Mouse (Mus musculus) midbrain, embryonic 16.5 days (tissue): ENCODE measurements around the gene Olfr453. TPM values are rescaled to one million over a fixed set of nuclear protein-coding genes. Genes with fewer than 3 reads are reported as not detected.

Source experiments
- ATAC-seq: fragments of 200-750 bp; cut with Nextera tagmentation; 2 replicates; pipeline ENCODE4 v1.8.0; 2017; ENCODE audit warnings: moderate TSS enrichment
- H3K27ac ChIP-seq: fragments of 300-500 bp; sonication (generic); 2 replicates; pipeline ENCODE4 v1.5.1; 2014; ENCODE audit warnings: mild to moderate bottlenecking, low read length, mixed read lengths
- H3K27me3 ChIP-seq: fragments of 300-500 bp; sonication (generic); 2 replicates; pipeline ENCODE4 v1.6.1; 2014; ENCODE audit warnings: low read depth, low read length, mixed read lengths; ENCODE audit not compliant: control insufficient read depth, insufficient read depth
- H3K36me3 ChIP-seq: fragments of 300-500 bp; sonication (generic); 2 replicates; pipeline ENCODE4 v1.6.1; 2014; ENCODE audit warnings: mild to moderate bottlenecking, low read length, moderate library complexity, mixed read lengths; ENCODE audit not compliant: control insufficient read depth, insufficient read depth
- H3K4me1 ChIP-seq: fragments of 300-500 bp; sonication (generic); 2 replicates; pipeline ENCODE4 v1.6.1; 2014; ENCODE audit warnings: mild to moderate bottlenecking, low read length, mixed read lengths; ENCODE audit not compliant: control insufficient read depth, insufficient read depth
- H3K4me2 ChIP-seq: fragments of 300-500 bp; sonication (generic); 2 replicates; pipeline ENCODE4 v1.6.1; 2014; ENCODE audit warnings: mild to moderate bottlenecking, low read length, mixed read lengths
- H3K4me3 ChIP-seq: fragments of 300-500 bp; sonication (generic); 2 replicates; pipeline ENCODE4 v1.5.1; 2014; ENCODE audit warnings: low read depth, mild to moderate bottlenecking, low read length, moderate library complexity, mixed read lengths
- H3K9ac ChIP-seq: fragments of 300-500 bp; sonication (generic); 2 replicates; pipeline ENCODE4 v1.6.1; 2014; ENCODE audit warnings: low read depth, low read length, mixed read lengths
- H3K9me3 ChIP-seq: fragments of 300-500 bp; sonication (generic); replicated peaks from 2 replicates; pipeline ENCODE4 v1.6.1; 2014; ENCODE audit warnings: mild to moderate bottlenecking, low read length, mixed read lengths; ENCODE audit not compliant: control insufficient read depth, poor library complexity, severe bottlenecking
- WGBS: fragments of 180-500 bp; shearing (Covaris S2); extraction: QIAGEN DNeasy Blood & Tissue Kit; methylation state at CpG from one replicate; pipeline ENCODE4 v1.1.7; 2014; 5-methylcytosine and 5-hydroxymethylcytosine counted together
- polyA plus RNA-seq: library from polyadenylated mRNA; unstranded; fragments of >200 nt; fragmentation: Nextera tagmentation; extraction: Ambion mirVana; gene quantifications from 2 replicates; pipeline ENCODE4 v1.2.1, GENCODE M21; 2015

Gene Olfr453
- not detected in 2 replicates for polyA plus RNA-seq

- ATAC-seq: no peak
- H3K36me3 ChIP-seq: no peaks in the 10 kb centered on the region
Measured at GRCm38 (mm10) chr6:42739071-42739470, at the start of gene Olfr453. Olfr453 (plus strand) TSS chr6:42739371.

GRCm38 (mm10) chr6:42689761-42690160, 49.4 kb upstream of the Olfr453 start:
- Histone ChIP-seq H3K27me3 (no peaks in the 10 kb centered on the region), H3K27ac (no peak overlapping the region), H3K4me3 (no peak overlapping the region), H3K36me3 (peaks cover 17% of the 10 kb centered on the region), H3K9ac (no peak overlapping the region), H3K4me1 (peaks cover 28% of the 10 kb centered on the region), H3K9me3 (no peaks in the 10 kb centered on the region), H3K4me2 (no peak overlapping the region)
- no peak for ATAC-seq

More at GRCm38 (mm10) chr6:42739071-42739470, at the start of gene Olfr453:
- no peaks in the 10 kb centered on the region for H3K9me3 ChIP-seq
- H3K27ac ChIP-seq: no peak within 1 kb of the TSS
- H3K4me1 ChIP-seq: no peaks in the 10 kb centered on the region
- WGBS: 95% methylated on average over 1 of the region's 1 CpGs
- no peak within 1 kb of the TSS for H3K9ac ChIP-seq
- H3K4me2 ChIP-seq: no peak within 1 kb of the TSS
- no peaks in the 10 kb centered on the region for H3K27me3 ChIP-seq
- H3K4me3 ChIP-seq: no peak within 1 kb of the TSS

GRCm38 (mm10) chr6:42692154-42692516, 47.0 kb upstream of the Olfr453 start:
- H3K9ac ChIP-seq: peak overlapping the region; percentile 84
- peaks cover 4% of the 10 kb centered on the region; the same call in 1 of the 2 replicates for H3K36me3 ChIP-seq
- H3K4me3 ChIP-seq: peak overlapping the region; percentile 59
- H3K9me3 ChIP-seq: no peaks in the 10 kb centered on the region
- ATAC-seq: peak; percentile 89
- peak overlapping the region; percentile 85 for H3K4me2 ChIP-seq
- peaks cover 28% of the 10 kb centered on the region for H3K4me1 ChIP-seq
- under 1% methylated on average over 10 of the region's 10 CpGs for WGBS
- peak overlapping the region; percentile 93 for H3K27ac ChIP-seq
- no peaks in the 10 kb centered on the region for H3K27me3 ChIP-seq

GRCm38 (mm10) chr6:42692517-42693190, 46.5 kb upstream of the Olfr453 start:
- H3K4me1 ChIP-seq: peaks cover 28% of the 10 kb centered on the region
- peak overlapping the region; percentile 59 for H3K4me3 ChIP-seq
- no peaks in the 10 kb centered on the region for H3K9me3 ChIP-seq
- H3K36me3 ChIP-seq: peaks cover 4% of the 10 kb centered on the region; the same call in 1 of the 2 replicates
- under 1% methylated on average over 32 of the region's 32 CpGs for WGBS
- peak overlapping the region; percentile 93 for H3K27ac ChIP-seq
- H3K9ac ChIP-seq: peak overlapping the region; percentile 84
- peak overlapping the region; percentile 85 for H3K4me2 ChIP-seq
- ATAC-seq: peak; percentile 93
- no peaks in the 10 kb centered on the region for H3K27me3 ChIP-seq

GRCm38 (mm10) chr6:42709291-42710211, 29.6 kb upstream of the Olfr453 start, which contains the start of gene Tcaf1:
Tcaf1 (minus strand) TSS chr6:42710088.
- Histone ChIP-seq H3K4me2 (peak within 1 kb of the TSS; percentile 62), H3K9ac (peak within 1 kb of the TSS; percentile 94), H3K9me3 (no peaks in the 10 kb centered on the region), H3K4me3 (peak within 1 kb of the TSS; percentile 77), H3K27me3 (no peaks in the 10 kb centered on the region), H3K27ac (peak within 1 kb of the TSS; percentile 97), H3K4me1 (peaks cover 28% of the 10 kb centered on the region), H3K36me3 (no peaks in the 10 kb centered on the region)
- WGBS: under 1% methylated on average over 27 of the region's 28 CpGs
- ATAC-seq: peak; percentile 99

GRCm38 (mm10) chr6:42714668-42715067, 24.5 kb upstream of the Olfr453 start:
- no peaks in the 10 kb centered on the region for H3K9me3 ChIP-seq
- no peak for ATAC-seq
- WGBS: 73% methylated on average over 8 of the region's 8 CpGs

GRCm38 (mm10) chr6:42717973-42718372, 21.2 kb upstream of the Olfr453 start:
- no peaks in the 10 kb centered on the region for H3K9me3 ChIP-seq
- H3K4me1 ChIP-seq: no peaks in the 10 kb centered on the region
- no peak overlapping the region for H3K27ac ChIP-seq
- H3K4me3 ChIP-seq: no peak overlapping the region
- H3K36me3 ChIP-seq: no peaks in the 10 kb centered on the region
- H3K4me2 ChIP-seq: no peak overlapping the region
- ATAC-seq: no peak
- no peaks in the 10 kb centered on the region for H3K27me3 ChIP-seq
- H3K9ac ChIP-seq: no peak overlapping the region

More at GRCm38 (mm10) chr6:42714668-42715067, 24.5 kb upstream of the Olfr453 start:
- Histone ChIP-seq H3K27ac (no peak overlapping the region), H3K36me3 (no peaks in the 10 kb centered on the region), H3K4me2 (no peak overlapping the region), H3K9ac (no peak overlapping the region), H3K4me1 (0 out of 2 replicates have a peak, but pooled peaks cover 2% of the 10 kb centered on the region), H3K27me3 (no peaks in the 10 kb centered on the region), H3K4me3 (no peak overlapping the region)

- H3K4me2 ChIP-seq: no peak overlapping the region
Measured at GRCm38 (mm10) chr6:42742303-42742702, 3.1 kb downstream of the Olfr453 start.

GRCm38 (mm10) chr6:42747846-42748245, 8.7 kb downstream of the Olfr453 start:
- Histone ChIP-seq H3K36me3 (no peaks in the 10 kb centered on the region), H3K4me1 (no peaks in the 10 kb centered on the region), H3K9ac (no peak overlapping the region), H3K27me3 (no peaks in the 10 kb centered on the region), H3K27ac (no peak overlapping the region), H3K4me2 (no peak overlapping the region), H3K4me3 (no peak overlapping the region), H3K9me3 (no peaks in the 10 kb centered on the region)
- no peak for ATAC-seq

More at GRCm38 (mm10) chr6:42742303-42742702, 3.1 kb downstream of the Olfr453 start:
- H3K9me3 ChIP-seq: no peaks in the 10 kb centered on the region
- WGBS: 87% methylated on average over 5 of the region's 5 CpGs
- no peak overlapping the region for H3K4me3 ChIP-seq
- H3K27me3 ChIP-seq: no peaks in the 10 kb centered on the region
- H3K4me1 ChIP-seq: no peaks in the 10 kb centered on the region
- ATAC-seq: no peak
- no peak overlapping the region for H3K27ac ChIP-seq
- no peak overlapping the region for H3K9ac ChIP-seq
- no peaks in the 10 kb centered on the region for H3K36me3 ChIP-seq
